Comparison of ENCODE assay signal across 8 mouse cellular contexts in the genomic region with DNA sequence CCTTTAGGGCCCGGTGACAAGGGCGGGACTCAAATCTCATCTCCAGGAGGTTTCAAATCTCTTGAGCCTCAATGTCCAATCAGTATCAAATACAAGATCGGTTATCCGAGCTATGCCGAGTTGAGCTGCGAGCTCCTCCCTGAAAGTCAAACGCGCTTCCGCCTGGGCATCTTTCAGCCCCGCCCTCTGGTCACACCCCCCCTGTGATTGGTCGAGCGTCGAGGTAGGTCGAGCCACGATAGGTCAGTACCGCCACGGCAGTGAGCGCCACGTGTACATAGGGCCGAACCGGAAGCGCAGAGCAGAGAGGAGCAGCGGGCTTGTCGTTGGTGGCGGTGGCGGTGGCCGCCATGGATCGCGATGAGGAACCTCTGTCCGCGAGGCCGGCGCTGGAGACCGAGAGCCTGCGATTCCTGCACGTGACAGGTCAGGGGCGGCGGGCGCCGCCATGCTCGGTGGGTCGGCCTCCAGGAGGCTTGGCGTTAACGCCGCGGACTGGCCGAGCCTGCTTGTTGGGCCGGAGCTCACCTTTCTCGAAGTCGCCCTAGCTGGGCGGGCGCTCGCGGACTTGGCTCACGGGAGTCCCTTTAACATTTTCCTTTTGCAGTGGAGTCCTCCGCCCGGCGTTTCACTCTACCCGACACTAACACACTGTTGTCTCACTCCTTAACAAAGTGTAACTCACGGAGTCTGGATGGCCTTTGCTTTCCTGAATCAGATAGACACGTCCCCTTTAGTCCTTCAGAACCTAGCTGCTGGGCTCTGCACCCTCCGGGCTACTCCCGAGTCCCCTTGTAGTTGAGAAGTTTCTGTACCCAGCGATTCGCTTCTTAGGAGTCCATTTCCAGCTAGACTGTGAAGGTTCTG. TPM values are rescaled to one million over a fixed set of nuclear protein-coding genes. Genes with fewer than 3 reads are reported as not detected.
DNase-seq lines count a peak whose midpoint lies in the region; ATAC-seq and TF ChIP-seq lines count a peak whose summit lies in the region.

A gene (plus strand): TSS at position 286 of the 867 bp plus-strand sequence.

- no peaks in the 10 kb centered on the region for H3K9me3 ChIP-seq in embryonic facial prominence, embryonic 13.5 days
- no peaks in the 10 kb centered on the region for H3K9me3 ChIP-seq in limb, embryonic 13.5 days
- no peaks in the 10 kb centered on the region for H3K9me3 ChIP-seq in midbrain, embryonic 16.5 days (replicated peaks; ENCODE audit: control insufficient read depth, low read length, poor library complexity, severe bottlenecking)

- TF ChIP-seq CTCF in heart, adult 2 months (IDR thresholded peaks at IDR 0.05) = no peak

- no peaks in the 10 kb centered on the region for H3K27me3 ChIP-seq in embryonic facial prominence, embryonic 13.5 days
- H3K27me3 ChIP-seq in heart, adult 2 months (ENCODE audit: control insufficient read depth, insufficient read depth, low read length) = no peaks in the 10 kb centered on the region
- no peaks in the 10 kb centered on the region for H3K27me3 ChIP-seq in limb, embryonic 13.5 days
- no peaks in the 10 kb centered on the region for H3K27me3 ChIP-seq in midbrain, embryonic 16.5 days (ENCODE audit: control insufficient read depth, insufficient read depth, low read depth, low read length)

- ATAC-seq in embryonic facial prominence, embryonic 13.5 days (ENCODE audit: insufficient number of reproducible peaks, insufficient read depth, low FRiP score, low TSS enrichment, low read depth) = peak; percentile 99
- ATAC-seq in limb, embryonic 13.5 days (ENCODE audit: low FRiP score, low read depth) = peak; percentile 99
- ATAC-seq in midbrain, embryonic 16.5 days = peak; percentile 100

- peak; percentile 81 for TF ChIP-seq POLR2A in heart, adult 2 months (IDR thresholded peaks at IDR 0.05; ENCODE audit: insufficient read depth, low read depth, low read length)

- H3K36me3 ChIP-seq in embryonic facial prominence, embryonic 13.5 days = peaks cover 56% of the 10 kb centered on the region
- peaks cover 5% of the 10 kb centered on the region for H3K36me3 ChIP-seq in heart, adult 2 months (ENCODE audit: control insufficient read depth, insufficient read depth, low read length)
- H3K36me3 ChIP-seq in limb, embryonic 13.5 days = peaks cover 51% of the 10 kb centered on the region
- peaks cover 24% of the 10 kb centered on the region for H3K36me3 ChIP-seq in midbrain, embryonic 16.5 days (ENCODE audit: control insufficient read depth, insufficient read depth, low read length)

- H3K79me2 ChIP-seq in heart, adult 2 months (replicated peaks; ENCODE audit: control insufficient read depth, insufficient read depth, low read length) = no peaks in the 10 kb centered on the region

- peaks cover 17% of the 10 kb centered on the region for H3K4me1 ChIP-seq in embryonic facial prominence, embryonic 13.5 days
- peaks cover 6% of the 10 kb centered on the region for H3K4me1 ChIP-seq in heart, adult 2 months (ENCODE audit: control insufficient read depth, insufficient read depth, low read length)
- H3K4me1 ChIP-seq in limb, embryonic 13.5 days = peaks cover 36% of the 10 kb centered on the region
- H3K4me1 ChIP-seq in midbrain, embryonic 16.5 days (ENCODE audit: control insufficient read depth, insufficient read depth, low read length) = peaks cover 21% of the 10 kb centered on the region

- peak; percentile 98 for DNase-seq in 3134 (ENCODE audit: extremely low read depth, insufficient read length, low spot score)
- DNase-seq in adrenal gland, postnatal 36 days = peak; percentile 96 to 97
- peak; percentile 93 to 96 for DNase-seq in heart, adult 2 months
- peak; percentile 96 to 97 for DNase-seq in kidney, adult 8-10 months
- peak; percentile 90 to 96 for DNase-seq in spleen, postnatal 10 days (ENCODE audit: low spot score in 2 of 2)

- H3K9ac ChIP-seq in embryonic facial prominence, embryonic 13.5 days = peak within 1 kb of the TSS; percentile 85
- H3K9ac ChIP-seq in heart, adult 2 months (ENCODE audit: low read depth, low read length) = peak within 1 kb of the TSS; percentile 53
- H3K9ac ChIP-seq in limb, embryonic 13.5 days = peak within 1 kb of the TSS; percentile 85
- peak within 1 kb of the TSS; percentile 87 for H3K9ac ChIP-seq in midbrain, embryonic 16.5 days (ENCODE audit: low read depth, low read length)

- under 1% methylated on average over 65 of the region's 65 CpGs for WGBS in embryonic facial prominence, embryonic 13.5 days
- under 1% methylated on average over 65 of the region's 65 CpGs for WGBS in heart, adult 2 months
- under 1% methylated on average over 65 of the region's 65 CpGs for WGBS in limb, embryonic 13.5 days
- WGBS in midbrain, embryonic 16.5 days = under 1% methylated on average over 61 of the region's 65 CpGs

- TF ChIP-seq EP300 in heart, adult 2 months (IDR thresholded peaks at IDR 0.05; ENCODE audit: insufficient read depth, low read depth, low read length) = peak; percentile 82

- peak within 1 kb of the TSS; percentile 84 for H3K4me3 ChIP-seq in embryonic facial prominence, embryonic 13.5 days
- peak within 1 kb of the TSS; percentile 66 for H3K4me3 ChIP-seq in heart, adult 2 months
- H3K4me3 ChIP-seq in limb, embryonic 13.5 days = peak within 1 kb of the TSS; percentile 87
- H3K4me3 ChIP-seq in midbrain, embryonic 16.5 days (ENCODE audit: low read depth, low read length) = peak within 1 kb of the TSS; percentile 91

- intact Hi-C loops in heart, adult 2 months (cut with DNase I) = no loop called here

- peak within 1 kb of the TSS; percentile 82 for H3K27ac ChIP-seq in embryonic facial prominence, embryonic 13.5 days
- peak within 1 kb of the TSS; percentile 85 for H3K27ac ChIP-seq in heart, adult 2 months
- peak within 1 kb of the TSS; percentile 44; the same call in 1 of the 2 replicates for H3K27ac ChIP-seq in limb, embryonic 13.5 days
- peak within 1 kb of the TSS; percentile 84 for H3K27ac ChIP-seq in midbrain, embryonic 16.5 days (ENCODE audit: low read length)

- peak within 1 kb of the TSS; percentile 68 for H3K4me2 ChIP-seq in embryonic facial prominence, embryonic 13.5 days
- peak within 1 kb of the TSS; percentile 86 for H3K4me2 ChIP-seq in limb, embryonic 13.5 days (replicated peaks)
- peak within 1 kb of the TSS; percentile 95 for H3K4me2 ChIP-seq in midbrain, embryonic 16.5 days (ENCODE audit: low read length)

RNA-seq across cellular contexts. Expression of the gene that starts here (rescaled TPM):
- total RNA-seq in adrenal gland, postnatal 36 days (2021) = 100 to 1,000 TPM; 110 to 117 TPM
- polyA plus RNA-seq in embryonic facial prominence, embryonic 13.5 days (2015; fragmentation: Nextera tagmentation; extraction: Ambion mirVana) = 111 and 113 TPM in 2 replicates
- 10 to 100 TPM; 34.1 to 43.7 TPM for total RNA-seq in heart, adult 2 months (2021)
- polyA plus RNA-seq in heart, adult 2 months (2012; rRNA removed) = 32.5 and 43.5 TPM in 2 replicates
- polyA plus RNA-seq in limb, embryonic 13.5 days (2015; fragmentation: Nextera tagmentation; extraction: Ambion mirVana) = 121 and 128 TPM in 2 replicates
- polyA plus RNA-seq in midbrain, embryonic 16.5 days (2015; fragmentation: Nextera tagmentation; extraction: Ambion mirVana) = 87.3 and 89.6 TPM in 2 replicates

Comparison
In these comparisons a context has a peak if more than half of its experiments do, and no peak if none do; other contexts are left out.
1. Peak in every context shown above with its lines: DNase-seq, ATAC-seq, H3K4me3 ChIP-seq and H3K27ac ChIP-seq.